Mouse (Mus musculus): Measurements from ENCODE around the gene Psmd9.
A peak's percentile ranks its signal among the peaks of the same experiment; 100 is the strongest.

Psmd9 gene

GRCm38 (mm10) chr5:123150641-123151040 is 18.6 kb upstream of the Psmd9 start:
- no peak for DNase-seq (ENCODE audit: low spot score)

DNA sequence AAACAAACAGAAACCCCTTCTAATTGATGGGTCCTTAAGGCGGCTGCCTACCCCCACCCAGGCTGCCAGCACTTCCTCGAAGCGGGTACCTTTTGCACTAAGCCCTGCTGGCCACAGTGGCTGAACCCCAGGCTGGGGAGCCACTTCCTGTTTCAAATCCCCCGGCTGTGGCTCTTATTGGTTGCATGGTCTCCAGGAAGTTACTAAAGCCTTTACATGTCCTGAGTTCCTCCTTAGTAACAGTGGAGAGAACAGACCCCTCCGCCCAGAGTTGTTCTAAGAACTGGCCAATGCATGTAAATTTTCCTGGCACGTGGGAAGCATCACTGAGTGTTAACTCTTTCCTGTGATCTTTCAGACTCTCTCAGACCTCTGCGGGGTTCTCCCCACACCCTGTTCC is 18.1 kb upstream of the Psmd9 start:
- DNase-seq (ENCODE audit: low spot score): no peak

DNA sequence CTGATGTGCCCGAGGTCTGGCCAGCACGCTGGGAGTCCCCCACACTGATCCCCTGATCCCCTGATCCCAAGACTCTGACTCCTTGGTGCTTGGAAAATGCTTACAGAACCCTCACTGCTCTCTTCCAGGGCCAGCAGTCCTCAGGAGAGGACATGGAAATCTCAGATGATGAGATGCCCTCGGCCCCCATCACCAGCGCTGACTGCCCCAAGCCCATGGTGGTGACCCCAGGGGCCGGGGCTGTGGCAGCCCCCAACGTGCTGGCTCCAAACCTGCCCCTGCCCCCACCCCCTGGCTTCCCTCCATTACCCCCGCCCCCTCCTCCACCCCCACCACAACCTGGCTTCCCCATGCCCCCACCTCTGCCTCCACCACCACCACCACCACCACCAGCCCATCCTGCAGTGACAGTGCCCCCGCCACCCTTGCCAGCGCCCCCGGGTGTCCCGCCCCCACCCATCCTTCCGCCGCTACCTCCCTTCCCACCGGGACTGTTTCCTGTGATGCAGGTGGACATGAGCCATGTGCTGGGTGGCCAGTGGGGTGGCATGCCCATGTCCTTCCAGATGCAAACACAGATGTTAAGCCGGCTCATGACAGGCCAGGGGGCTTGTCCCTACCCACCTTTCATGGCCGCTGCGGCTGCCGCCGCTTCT is 17.4 kb upstream of the Psmd9 start:
- no peak for DNase-seq (ENCODE audit: low spot score)

DNA sequence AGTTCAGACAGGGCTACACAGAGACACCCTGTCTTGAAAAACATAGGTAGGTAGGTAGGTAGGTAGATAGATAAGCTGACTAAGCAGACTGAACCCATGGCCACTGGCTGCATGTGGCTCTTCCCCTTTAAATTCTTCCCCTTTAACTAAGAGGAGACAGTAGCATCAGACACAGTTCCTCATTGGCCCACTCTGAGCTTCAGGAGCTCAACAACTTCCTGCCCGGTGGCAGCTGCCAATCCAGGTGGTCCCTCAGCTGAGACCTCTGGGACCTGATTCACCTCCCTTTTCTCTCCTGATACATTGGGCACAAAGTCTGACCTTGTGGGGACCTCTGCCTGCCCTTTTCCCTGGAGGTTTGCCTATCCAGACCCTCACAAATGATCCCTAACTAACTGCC is 16.3 kb upstream of the Psmd9 start:
- no peak for DNase-seq (ENCODE audit: low spot score)

- peak; percentile 48 for DNase-seq (ENCODE audit: low spot score)
Measured at GRCm38 (mm10) chr5:123155425-123155824, 13.8 kb upstream of the Psmd9 start.

GRCm38 (mm10) chr5:123156763-123157162 is 12.4 kb upstream of the Psmd9 start:
- no peak for DNase-seq (ENCODE audit: low spot score)

DNA sequence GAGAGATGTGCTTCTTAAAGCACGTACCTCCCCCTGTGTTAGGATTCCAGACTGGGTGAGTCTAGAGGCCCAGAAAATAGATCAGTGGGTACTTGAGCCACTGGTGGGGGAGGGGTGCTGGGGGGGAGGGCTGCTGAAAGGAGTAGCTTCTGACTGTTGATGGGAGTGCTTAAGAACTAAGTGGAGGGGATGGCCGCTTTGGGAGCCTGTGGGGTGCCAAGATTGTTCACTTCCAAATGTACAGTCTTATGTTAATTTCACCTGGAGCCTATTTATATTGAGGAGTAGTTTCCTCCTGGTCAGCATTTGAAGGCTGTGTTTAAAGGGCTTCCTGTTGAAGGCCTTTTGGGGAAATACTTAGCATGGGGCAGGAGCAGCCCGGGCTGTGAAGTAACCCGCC is 11.2 kb upstream of the Psmd9 start:
- no peak for DNase-seq (ENCODE audit: low spot score)

- DNase-seq (ENCODE audit: low spot score): no peak
Measured at GRCm38 (mm10) chr5:123159446-123159845, 9.8 kb upstream of the Psmd9 start.

DNA sequence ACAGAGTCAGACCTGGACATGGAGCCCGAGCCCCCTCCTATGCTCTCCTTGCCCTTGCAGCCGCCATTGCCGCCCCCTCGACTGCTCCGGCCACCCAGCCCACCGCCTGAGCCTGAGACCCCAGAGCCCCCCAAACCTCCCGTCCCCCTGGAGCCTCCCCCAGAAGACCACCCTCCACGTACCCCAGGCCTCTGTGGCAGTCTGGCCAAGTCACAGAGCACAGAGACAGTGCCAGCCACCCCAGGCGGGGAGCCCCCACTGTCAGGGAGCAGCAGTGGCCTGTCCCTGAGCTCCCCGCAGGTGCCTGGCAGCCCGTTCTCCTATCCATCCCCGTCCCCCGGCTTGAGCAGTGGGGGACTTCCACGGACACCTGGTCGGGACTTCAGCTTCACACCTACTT is 9.3 kb upstream of the Psmd9 start:
- no peak for DNase-seq (ENCODE audit: low spot score)

- DNase-seq (ENCODE audit: low spot score): no peak
Measured at GRCm38 (mm10) chr5:123160341-123160740, 8.9 kb upstream of the Psmd9 start.

- no peak for DNase-seq (ENCODE audit: low spot score)
Measured at GRCm38 (mm10) chr5:123162942-123163341, 6.3 kb upstream of the Psmd9 start.

GRCm38 (mm10) chr5:123166437-123166836 is 2.8 kb upstream of the Psmd9 start:
- DNase-seq (ENCODE audit: low spot score): no peak

DNA sequence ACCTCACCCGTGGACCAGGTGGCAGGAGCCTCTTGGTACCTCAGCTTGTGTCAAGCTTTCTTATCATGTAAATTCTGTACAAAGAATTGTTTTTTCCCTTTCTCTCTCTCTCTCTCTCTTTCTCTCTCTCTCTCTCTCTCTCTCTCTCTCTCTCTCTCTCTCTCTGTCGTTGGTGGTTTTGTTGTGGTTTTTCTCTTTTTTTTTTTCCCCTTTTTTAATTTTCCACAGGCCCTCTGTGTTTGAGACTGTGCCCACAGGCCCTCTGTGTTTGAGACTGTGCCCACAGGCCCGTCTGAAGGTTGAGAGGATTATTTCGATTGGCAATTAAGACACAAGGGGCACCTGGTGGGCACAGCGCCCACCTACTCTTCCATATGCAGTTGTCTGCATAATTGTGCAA is 1.6 kb upstream of the Psmd9 start:
- no peak for DNase-seq (ENCODE audit: low spot score)

GRCm38 (mm10) chr5:123170365-123170764 is 1.2 kb downstream of the Psmd9 start:
- no peak for DNase-seq (ENCODE audit: low spot score)

DNA sequence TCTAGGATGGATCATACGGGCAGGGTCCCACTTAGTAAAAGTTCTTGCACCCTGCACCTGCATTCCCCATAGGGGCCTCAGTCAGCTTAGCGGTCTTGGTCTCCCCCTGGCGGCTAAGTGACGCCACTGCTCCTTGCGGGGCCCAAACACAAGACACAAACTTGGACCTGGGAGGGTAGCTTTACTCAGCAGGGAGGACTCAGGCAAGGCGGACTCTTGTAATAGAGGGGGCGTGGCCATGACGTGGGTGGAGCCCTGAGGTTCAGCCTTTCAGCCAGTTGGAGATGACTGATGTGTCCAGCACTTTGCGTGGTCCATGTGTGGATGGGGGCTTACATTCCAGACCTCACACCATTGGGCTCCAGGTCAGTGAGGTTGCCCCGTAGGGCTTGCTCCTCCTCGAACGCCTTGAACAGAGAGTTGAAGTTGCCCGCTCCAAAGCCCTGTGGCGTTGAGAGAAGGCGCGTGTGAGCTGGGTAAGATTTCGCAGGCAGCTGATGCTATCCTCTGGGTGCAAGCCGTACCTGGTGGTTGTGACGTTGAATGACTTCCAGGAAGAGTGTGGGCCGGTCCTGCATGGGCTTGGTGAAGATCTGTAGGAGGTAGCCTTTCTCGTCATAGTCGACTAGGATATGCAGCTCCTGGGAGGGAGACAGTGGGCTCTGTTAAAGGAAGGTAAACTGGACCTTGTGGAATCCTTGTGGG is 2.6 kb downstream of the Psmd9 start:
- DNase-seq (ENCODE audit: low spot score): peak; percentile 88

GRCm38 (mm10) chr5:123178792-123179191 is 9.6 kb downstream of the Psmd9 start:
- DNase-seq (ENCODE audit: low spot score): no peak

DNA sequence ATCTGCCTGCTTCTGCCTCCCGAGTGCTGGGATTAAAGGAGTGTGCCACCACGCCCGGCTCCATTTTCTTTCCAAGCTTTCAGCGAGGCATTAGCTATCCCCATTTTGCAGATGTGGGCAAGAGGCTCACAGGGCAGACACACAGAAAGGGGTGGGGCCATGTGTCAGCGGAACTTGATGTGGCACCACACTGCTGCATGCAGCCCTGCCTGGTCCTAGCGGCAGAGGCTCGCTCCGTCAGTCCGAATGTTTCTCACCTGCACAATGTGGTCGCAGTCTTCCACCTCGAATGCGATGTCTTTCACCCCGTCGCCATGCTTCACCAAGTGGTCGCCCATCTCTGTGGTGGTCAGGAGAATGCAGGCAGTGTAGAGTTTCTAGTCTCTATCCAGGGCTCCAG is 11.2 kb downstream of the Psmd9 start:
- no peak for DNase-seq (ENCODE audit: low spot score)

DNA sequence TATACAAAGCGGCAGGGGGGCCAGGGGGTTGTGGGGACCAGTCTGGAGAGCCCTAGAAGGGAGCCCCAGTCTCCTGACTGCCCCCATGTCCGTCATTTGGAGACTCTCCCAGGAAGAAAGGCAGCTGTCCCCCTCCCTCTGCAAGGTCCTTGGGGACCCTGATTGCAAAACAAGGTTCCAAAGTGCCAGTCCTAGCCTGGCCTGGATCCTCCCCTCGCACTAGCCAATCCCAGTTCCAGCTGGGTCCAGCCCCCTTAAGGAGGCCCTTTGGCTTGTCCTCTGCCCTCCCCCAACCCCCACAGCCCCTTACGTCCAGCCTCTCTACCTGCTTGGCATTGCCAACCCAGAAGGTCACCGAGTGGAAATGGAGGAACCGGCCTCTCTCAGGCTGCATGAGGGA is 12.3 kb downstream of the Psmd9 start:
- DNase-seq (ENCODE audit: low spot score): no peak

- no peak for DNase-seq (ENCODE audit: low spot score)
Measured at GRCm38 (mm10) chr5:123182651-123183050, 13.4 kb downstream of the Psmd9 start, which contains the start of gene Hpd. Hpd (minus strand) TSS chr5:123182727.

DNA sequence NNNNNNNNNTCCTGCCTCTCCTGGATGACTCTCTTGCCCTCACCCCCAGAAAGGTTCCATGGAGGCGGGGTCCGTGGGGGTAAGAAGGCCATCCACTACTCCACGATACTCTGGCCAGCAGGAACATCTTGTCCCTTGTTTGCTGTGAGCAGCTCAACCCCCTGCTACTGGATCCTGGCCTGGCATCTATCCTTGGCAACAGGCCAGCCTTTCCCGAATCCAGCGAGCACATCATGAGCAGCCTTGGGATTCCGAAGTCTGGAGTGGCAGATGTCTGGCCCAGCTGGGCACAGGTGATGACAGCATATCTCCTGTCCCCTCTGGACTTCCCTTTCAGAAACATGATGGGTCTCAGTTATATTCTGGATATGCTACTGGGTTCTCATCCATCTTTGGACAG is 16.8 kb downstream of the Psmd9 start:
- no peak for DNase-seq (ENCODE audit: low spot score)

DNA sequence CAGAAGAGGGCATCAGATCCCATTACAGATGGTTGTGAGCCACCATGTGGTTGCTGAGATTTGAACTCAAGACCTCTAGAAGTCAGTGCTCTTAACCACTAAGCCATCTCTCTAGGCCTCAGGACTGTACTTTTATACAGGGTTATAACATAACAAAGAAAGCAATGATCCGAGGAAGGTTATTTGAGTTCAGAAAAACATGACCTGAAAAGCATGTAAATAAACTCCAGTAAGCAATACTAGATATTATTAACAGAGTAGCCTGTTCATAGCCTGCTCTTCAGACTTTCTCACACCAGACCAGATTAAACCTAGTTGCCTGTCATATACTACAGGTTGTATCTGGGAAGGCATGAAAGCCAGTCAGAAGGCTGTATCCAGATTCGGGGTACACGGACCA is 18.1 kb downstream of the Psmd9 start:
- DNase-seq (ENCODE audit: low spot score): no peak

- no peak for DNase-seq (ENCODE audit: low spot score)
Measured at GRCm38 (mm10) chr5:123190912-123191311, 21.7 kb downstream of the Psmd9 start.

DNA sequence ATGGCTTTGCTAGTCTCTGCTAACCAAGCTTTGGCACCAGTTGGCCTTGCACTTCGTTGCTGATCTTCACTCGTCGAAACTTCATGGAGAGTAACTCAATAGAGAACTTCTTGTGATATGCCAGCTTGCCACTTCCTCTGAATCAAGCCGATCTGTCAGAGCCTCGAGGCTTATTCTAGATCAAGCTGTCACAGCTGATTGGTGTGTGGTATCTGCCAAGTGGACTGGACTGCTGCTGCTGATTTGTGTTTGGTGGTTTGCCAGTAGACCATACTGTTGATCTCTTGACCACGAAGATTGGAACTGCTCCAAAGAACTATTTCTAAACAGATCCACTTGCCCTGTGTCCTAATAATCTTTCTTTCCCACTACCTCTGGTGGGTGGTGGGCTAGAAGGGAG is 22.2 kb downstream of the Psmd9 start:
- DNase-seq (ENCODE audit: low spot score): no peak

DNA sequence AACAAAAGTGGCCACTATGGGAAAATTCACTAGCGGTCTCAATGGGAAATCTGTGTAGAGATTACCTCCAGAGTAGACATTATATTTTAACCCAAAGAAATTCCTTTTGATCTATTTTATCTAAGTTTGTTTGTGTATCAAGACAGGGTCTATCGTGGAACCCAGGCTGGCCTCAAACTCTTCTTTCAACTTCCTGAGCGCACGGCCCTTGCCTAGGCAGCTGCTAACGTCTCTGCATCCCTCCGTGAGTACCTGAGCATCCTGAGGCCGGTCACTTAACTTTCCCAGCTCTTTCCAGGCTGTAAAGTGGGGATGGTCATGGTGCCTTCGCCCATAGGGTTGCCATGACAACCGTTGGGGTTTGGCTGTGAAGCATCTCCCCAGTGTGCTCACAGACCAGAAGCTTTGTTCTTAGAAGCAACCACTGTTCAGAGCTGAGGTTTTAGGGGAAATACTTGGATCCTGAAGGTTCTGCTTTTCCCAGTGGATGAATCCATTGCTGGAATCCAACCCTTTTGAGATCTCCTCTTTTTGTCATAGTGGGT is 23.5 kb downstream of the Psmd9 start:
- no peak for DNase-seq (ENCODE audit: low spot score)
